Mouse (Mus musculus): ENCODE measurements around the gene Serpinb9b.

GRCm38 (mm10) chr13:33047234-33047633 is 20.0 kb downstream of the Serpinb9b start:
- no peak for TF ChIP-seq POLR2A (IDR thresholded peaks at IDR 0.05; ENCODE audit: low read depth, low read length)
- TF ChIP-seq CTCF (conservative IDR thresholded peaks at IDR 0.05; ENCODE audit: insufficient read depth, insufficient read length, low read depth, low read length), result no peak

Measured in kidney, adult 2 months (tissue).